In genomic region chr1:79706707-79707106, GRCm38 (mm10) we compare ENCODE assay signal across 30 mouse cellular contexts. TPM values are rescaled to one million over a fixed set of nuclear protein-coding genes. Genes with fewer than 3 reads are reported as not detected.
"Had no signal": no experiment of that assay in that cellular context is flagged by ENCODE, and none has a peak within 500 bp of the region (broad histone marks: within the 10 kb centered on the region; RNA-seq: fewer than 3 reads in every experiment).

No protein-coding gene starts in this region.

- H3K9ac ChIP-seq: embryonic facial prominence, embryonic 12.5 days; embryonic facial prominence, embryonic 13.5 days; embryonic facial prominence, embryonic 15.5 days; forebrain, embryonic 12.5 days; forebrain, embryonic 13.5 days; forebrain, embryonic 15.5 days; forebrain, postnatal 0 days had no signal

- H3K27ac ChIP-seq: embryonic facial prominence, embryonic 10.5 days; embryonic facial prominence, embryonic 12.5 days; embryonic facial prominence, embryonic 13.5 days; embryonic facial prominence, embryonic 15.5 days; forebrain, embryonic 10.5 days; forebrain, embryonic 12.5 days; forebrain, embryonic 13.5 days; forebrain, embryonic 15.5 days; gastrocnemius, adult 2 months; heart, embryonic 10.5 days had no signal

- H3K27me3 ChIP-seq: embryonic facial prominence, embryonic 12.5 days; embryonic facial prominence, embryonic 13.5 days; embryonic facial prominence, embryonic 15.5 days; forebrain, embryonic 12.5 days; forebrain, embryonic 13.5 days; forebrain, embryonic 15.5 days had no signal

- H3K4me1 ChIP-seq: forebrain, embryonic 10.5 days; forebrain, embryonic 12.5 days had no signal

- H3K4me3 ChIP-seq: embryonic facial prominence, embryonic 10.5 days; embryonic facial prominence, embryonic 12.5 days; embryonic facial prominence, embryonic 13.5 days; embryonic facial prominence, embryonic 15.5 days; erythroblast, embryonic 14.5 days; forebrain, embryonic 10.5 days; forebrain, embryonic 12.5 days; forebrain, embryonic 13.5 days; forebrain, embryonic 15.5 days; gastrocnemius, adult 2 months; heart, embryonic 10.5 days had no signal

- DNase-seq: cerebellum, adult 2 months; cerebellum, adult 8-10 months; cerebellum, adult 9-10 months; cerebellum, adult 9-11 months; cerebellum, postnatal 10 days; cerebellum, postnatal 14 days; cerebellum, postnatal 25 days; cerebellum, postnatal 36 days; embryo, embryonic 11 days; forebrain, postnatal 0 days; gastrocnemius, adult 2 months; gastrocnemius, postnatal 10 days; gastrocnemius, postnatal 14 days; gastrocnemius, postnatal 25 days; gastrocnemius, postnatal 36 days; heart, adult 18-20 months had no signal

- ATAC-seq: forebrain, embryonic 13.5 days; forebrain, embryonic 14.5 days; forebrain, embryonic 15.5 days; forebrain, embryonic 16.5 days; forebrain, postnatal 0 days had no signal

- H3K4me2 ChIP-seq: embryonic facial prominence, embryonic 12.5 days; embryonic facial prominence, embryonic 13.5 days; embryonic facial prominence, embryonic 15.5 days; forebrain, embryonic 12.5 days; forebrain, embryonic 13.5 days; forebrain, embryonic 15.5 days had no signal

- H3K9me3 ChIP-seq: embryonic facial prominence, embryonic 10.5 days; embryonic facial prominence, embryonic 12.5 days; embryonic facial prominence, embryonic 13.5 days; embryonic facial prominence, embryonic 15.5 days; forebrain, embryonic 10.5 days; forebrain, embryonic 12.5 days; forebrain, embryonic 13.5 days; forebrain, embryonic 15.5 days; heart, embryonic 10.5 days had no signal

RNA-seq across cellular contexts. Expression of gene Ap1s3, which starts 34.9 kb away (rescaled TPM):
- total RNA-seq: gastrocnemius, adult 18-20 months; gastrocnemius, adult 2 months; gastrocnemius, adult 8-10 months; gastrocnemius, postnatal 25 days; gastrocnemius, postnatal 36 days had no signal
- polyA plus RNA-seq: forebrain, embryonic 15.5 days; forebrain, embryonic 16.5 days had no signal
